Mouse (Mus musculus) bone marrow, adult 2 months (tissue): Measurements from ENCODE around the gene Vdr.

ENCODE experiments used
- CTCF ChIP-seq: fragments of 200-500 bp; IDR thresholded peaks from 2 replicates; pipeline ENCODE4 v1.5.1; 2011; ENCODE audit warnings: low read length, control low read depth; ENCODE audit not compliant: control insufficient read depth, insufficient read depth
- POLR2A ChIP-seq: fragments of 200-500 bp; IDR thresholded peaks from 2 replicates; pipeline ENCODE4 v1.6.1; 2011; ENCODE audit warnings: low read depth, mild to moderate bottlenecking, control low read depth, low read length, borderline replicate concordance; ENCODE audit not compliant: control insufficient read depth

DNA sequence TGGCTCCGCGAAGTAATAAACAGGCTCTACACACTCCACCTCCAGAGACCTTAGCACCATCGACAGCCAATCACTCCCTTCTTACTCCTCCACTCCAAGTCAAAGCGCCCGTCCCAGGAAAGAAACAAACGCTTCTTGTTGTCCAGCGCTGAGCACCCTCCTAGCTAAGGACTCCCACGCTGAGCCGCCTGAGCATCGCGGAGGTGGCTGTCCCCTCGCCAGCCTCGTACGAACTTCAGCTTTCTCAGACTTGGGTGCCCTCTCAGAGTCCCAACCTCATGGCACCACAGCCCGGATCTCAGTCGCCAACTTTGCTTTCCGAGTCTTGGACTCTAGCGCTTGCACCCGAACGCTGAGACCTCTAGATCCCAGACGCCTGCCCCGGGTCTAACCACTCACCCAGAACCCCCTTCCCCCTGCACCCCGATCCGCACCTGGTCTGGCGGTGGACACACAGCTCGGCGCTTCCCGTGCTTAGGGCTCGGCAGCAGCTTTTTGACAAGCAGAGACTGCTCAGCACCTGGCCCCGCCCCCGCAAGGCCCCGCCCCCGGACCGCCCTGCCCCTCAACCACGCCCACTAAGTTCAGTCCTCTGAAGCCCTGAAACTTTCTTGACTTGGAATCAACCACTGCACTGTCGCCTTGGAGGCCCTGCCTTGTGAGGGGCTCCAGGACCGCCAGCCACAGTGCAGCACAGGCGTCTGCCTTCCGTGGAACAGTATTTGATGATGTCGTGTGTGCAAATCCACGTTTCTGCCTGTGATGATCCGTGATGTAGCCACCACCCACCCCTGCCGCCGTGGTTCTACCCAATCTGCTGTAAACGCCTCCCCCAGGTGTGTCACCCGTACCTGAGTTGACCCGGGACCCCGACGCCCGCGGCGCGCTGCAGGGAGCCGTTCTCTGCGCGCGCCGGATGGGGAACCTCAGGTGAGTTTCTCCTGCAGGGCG, 2.4 kb downstream of the Vdr start:
- no peak for TF ChIP-seq CTCF
- peak; percentile 26; the same call in 1 of the 2 replicates for TF ChIP-seq POLR2A
